Mouse (Mus musculus): ENCODE data around the gene Mcoln3. TPM values are rescaled to one million over a fixed set of nuclear protein-coding genes. Genes with fewer than 3 reads are reported as not detected.

The Mcoln3 gene
- total and polyA plus RNA-seq, 3 experiments: 5.2 to 11.3 (median 5.3) TPM

DNA sequence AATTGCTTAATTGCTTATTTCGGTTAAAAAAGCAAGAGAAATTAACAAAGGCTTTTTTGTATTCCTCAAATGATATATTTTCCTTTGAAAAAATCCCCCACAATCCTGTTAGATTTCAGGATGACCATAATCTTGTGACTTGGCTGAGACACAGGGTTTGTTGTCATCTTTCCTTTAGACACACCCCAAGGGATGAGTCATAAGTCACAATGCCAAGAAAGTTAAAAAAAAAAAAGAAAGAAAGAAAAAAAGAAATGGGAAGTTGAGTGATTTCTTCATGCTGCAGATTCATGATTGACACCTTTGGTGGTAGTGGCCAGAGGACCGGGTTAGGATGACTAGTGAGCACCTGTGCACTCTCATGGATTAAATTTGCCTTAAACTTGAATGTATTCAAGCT is 6.9 kb upstream of the Mcoln3 start:
- Histone ChIP-seq H3K27me3 (replicated peaks) (no peaks in the 10 kb centered on the region), H3K79me2 (replicated peaks; ENCODE audit: control insufficient read depth, extremely low read depth, insufficient read depth, poor library complexity, severe bottlenecking) (no peaks in the 10 kb centered on the region), H3K4me1 (ENCODE audit: control insufficient read depth in 1 of 2, insufficient read depth in 2 of 2) (peaks cover 6 to 15% of the 10 kb centered on the region in 2 experiments), H3K4me3 (replicated peaks in 1 of 3; ENCODE audit: low read depth in 2 of 3, low read length in 2 of 3, poor library complexity in 1 of 3) (no peak overlapping the region), H3K9ac (ENCODE audit: insufficient read depth, low read depth) (no peak overlapping the region), H3K4me2 (ENCODE audit: insufficient read depth, low read depth, poor library complexity, severe bottlenecking) (no peak overlapping the region), H3K9me3 (replicated peaks; ENCODE audit: low read length) (peaks cover 10% of the 10 kb centered on the region), H3K27ac (ENCODE audit: insufficient read depth, low read depth) (no peak overlapping the region), H3K36me3 (replicated peaks in 1 of 2; ENCODE audit: control insufficient read depth in 1 of 2, insufficient read depth in 1 of 2, low read length in 1 of 2) (no peaks in the 10 kb centered on the region)
- peak; percentile 34 for DNase-seq (ENCODE audit: extremely low read depth)
- TF ChIP-seq ETS1 (conservative IDR thresholded peaks at IDR 0.05; ENCODE audit: low read depth, low read length) (peak; percentile 44; the same call in 1 of the 2 replicates), MYC (IDR thresholded peaks at IDR 0.05; ENCODE audit: low read depth, low read length) (no peak), ZNF384 (IDR thresholded peaks at IDR 0.05; ENCODE audit: low read depth, low read length) (peak; percentile 90)
- in situ Hi-C loops (cut with MboI; ENCODE audit: low pct_ligation_motif_present, low pct_unique_long_range_greater_than_20kb, low sequenced_read_pairs): loop anchor here (10.0 kb wide), 1 partner anchor 46 kb away; no protein-coding TSS in a partner anchor
- dilution Hi-C loops (cut with MboI; ENCODE audit: extremely low pct_ligation_motif_present, extremely low pct_unique_long_range_greater_than_20kb, low sequenced_read_pairs): no loop called here

DNA sequence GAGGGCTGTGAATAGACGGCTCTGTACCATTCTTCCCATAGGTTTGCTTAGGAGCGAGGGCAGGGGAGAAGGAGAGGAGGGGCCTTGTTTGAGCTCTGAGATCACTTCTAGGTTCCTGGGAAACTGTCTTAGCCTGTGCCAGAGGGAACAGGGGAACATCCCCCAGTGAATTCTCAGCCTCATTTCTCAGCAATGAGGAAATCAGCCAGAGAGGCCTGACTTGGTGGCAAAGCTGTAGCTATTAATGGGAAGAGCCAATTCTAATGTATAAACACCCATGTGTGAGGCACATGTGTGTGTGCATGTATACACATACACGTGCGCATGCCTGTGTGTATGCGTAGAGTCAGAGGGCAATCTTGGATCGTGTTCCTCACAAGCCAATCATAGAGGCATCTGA is 6.3 kb upstream of the Mcoln3 start:
- dilution Hi-C loops (cut with MboI; ENCODE audit: extremely low pct_ligation_motif_present, extremely low pct_unique_long_range_greater_than_20kb, low sequenced_read_pairs) (no loop called here), in situ Hi-C loops (cut with MboI; ENCODE audit: low pct_ligation_motif_present, low pct_unique_long_range_greater_than_20kb, low sequenced_read_pairs) (loop anchor here (10.0 kb wide), 1 partner anchor 46 kb away; no protein-coding TSS in a partner anchor)
- Histone ChIP-seq H3K4me1 (ENCODE audit: control insufficient read depth in 1 of 2, insufficient read depth in 2 of 2) (peaks cover 6 to 15% of the 10 kb centered on the region in 2 experiments), H3K4me2 (ENCODE audit: insufficient read depth, low read depth, poor library complexity, severe bottlenecking) (no peak overlapping the region), H3K79me2 (replicated peaks; ENCODE audit: control insufficient read depth, extremely low read depth, insufficient read depth, poor library complexity, severe bottlenecking) (no peaks in the 10 kb centered on the region), H3K4me3 (replicated peaks in 1 of 3; ENCODE audit: low read depth in 2 of 3, low read length in 2 of 3, poor library complexity in 1 of 3) (no peak overlapping the region), H3K9me3 (replicated peaks; ENCODE audit: low read length) (peaks cover 5% of the 10 kb centered on the region), H3K27me3 (replicated peaks) (no peaks in the 10 kb centered on the region), H3K36me3 (replicated peaks in 1 of 2; ENCODE audit: control insufficient read depth in 1 of 2, insufficient read depth in 1 of 2, low read length in 1 of 2) (no peaks in the 10 kb centered on the region), H3K27ac (ENCODE audit: insufficient read depth, low read depth) (no peak overlapping the region), H3K9ac (ENCODE audit: insufficient read depth, low read depth) (no peak overlapping the region)
- DNase-seq (ENCODE audit: extremely low read depth): no peak
- TF ChIP-seq MXI1 (IDR thresholded peaks at IDR 0.05; ENCODE audit: low read depth, low read length) (no peak), MAZ (IDR thresholded peaks at IDR 0.05; ENCODE audit: low read depth, low read length) (no peak)

DNA sequence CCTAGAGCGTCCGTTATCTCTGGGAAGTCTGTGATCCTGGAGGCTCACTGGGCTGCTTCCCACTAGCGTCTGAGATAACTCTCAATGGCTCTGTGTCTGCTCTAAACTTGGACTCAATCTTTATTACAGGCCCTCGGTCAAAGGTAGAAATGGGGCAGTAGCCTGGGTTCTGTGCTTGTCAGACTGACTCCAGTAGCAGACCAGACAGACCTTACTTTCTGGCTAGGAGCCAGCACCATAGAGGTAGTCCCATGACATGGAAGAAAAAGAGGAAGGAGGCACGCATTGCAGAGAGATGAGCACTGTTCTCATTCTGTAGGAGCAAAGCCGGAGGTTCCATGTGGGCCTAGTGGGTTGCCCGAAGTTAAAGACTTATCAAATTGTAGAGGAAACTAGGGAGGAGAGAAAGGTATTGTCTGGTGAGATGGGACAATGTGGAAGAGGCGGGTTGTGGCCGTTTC is 777 bp downstream of the Mcoln3 start:
- TF ChIP-seq MYC (IDR thresholded peaks at IDR 0.05; ENCODE audit: low read depth, low read length) (no peak), MAFK (IDR thresholded peaks at IDR 0.05; ENCODE audit: insufficient replicate concordance, low read length) (no peak), POLR2A (IDR thresholded peaks at IDR 0.05; ENCODE audit: low read depth, low read length) (no peak), ETS1 (conservative IDR thresholded peaks at IDR 0.05; ENCODE audit: low read depth, low read length) (no peak), HCFC1 (IDR thresholded peaks at IDR 0.05; ENCODE audit: low read depth, low read length) (no peak), KAT2A (IDR thresholded peaks at IDR 0.05; ENCODE audit: insufficient replicate concordance, low read length) (no peak), ELF1 (IDR thresholded peaks at IDR 0.05; ENCODE audit: low read depth, low read length) (no peak), TCF12 (IDR thresholded peaks at IDR 0.05; ENCODE audit: low read depth, low read length) (no peak), USF2 (conservative IDR thresholded peaks at IDR 0.05; ENCODE audit: low read depth, low read length) (no peak)
- Histone ChIP-seq H3K4me3 (replicated peaks in 1 of 3; ENCODE audit: low read depth in 2 of 3, low read length in 2 of 3, poor library complexity in 1 of 3) (no peak overlapping the region), H3K4me1 (ENCODE audit: control insufficient read depth in 1 of 2, insufficient read depth in 2 of 2) (peaks cover 2 to 29% of the 10 kb centered on the region in 2 experiments; a peak in 2 of 4 replicates), H3K9me3 (replicated peaks; ENCODE audit: low read length) (no peaks in the 10 kb centered on the region), H3K79me2 (replicated peaks; ENCODE audit: control insufficient read depth, extremely low read depth, insufficient read depth, poor library complexity, severe bottlenecking) (no peaks in the 10 kb centered on the region), H3K27me3 (replicated peaks) (no peaks in the 10 kb centered on the region), H3K36me3 (replicated peaks in 1 of 2; ENCODE audit: control insufficient read depth in 1 of 2, insufficient read depth in 1 of 2, low read length in 1 of 2) (no peaks in the 10 kb centered on the region), H3K27ac (ENCODE audit: insufficient read depth, low read depth) (no peak overlapping the region), H3K9ac (ENCODE audit: insufficient read depth, low read depth) (no peak overlapping the region), H3K4me2 (ENCODE audit: insufficient read depth, low read depth, poor library complexity, severe bottlenecking) (no peak overlapping the region)
- DNase-seq (ENCODE audit: extremely low read depth): no peak
- dilution Hi-C loops (cut with MboI; ENCODE audit: extremely low pct_ligation_motif_present, extremely low pct_unique_long_range_greater_than_20kb, low sequenced_read_pairs): no loop called here
- in situ Hi-C loops (cut with MboI; ENCODE audit: low pct_ligation_motif_present, low pct_unique_long_range_greater_than_20kb, low sequenced_read_pairs): loop anchor here (10.0 kb wide), 1 partner anchor 53 kb away; no protein-coding TSS in a partner anchor
